Mouse (Mus musculus): ENCODE data around the gene Map3k5.

DNA sequence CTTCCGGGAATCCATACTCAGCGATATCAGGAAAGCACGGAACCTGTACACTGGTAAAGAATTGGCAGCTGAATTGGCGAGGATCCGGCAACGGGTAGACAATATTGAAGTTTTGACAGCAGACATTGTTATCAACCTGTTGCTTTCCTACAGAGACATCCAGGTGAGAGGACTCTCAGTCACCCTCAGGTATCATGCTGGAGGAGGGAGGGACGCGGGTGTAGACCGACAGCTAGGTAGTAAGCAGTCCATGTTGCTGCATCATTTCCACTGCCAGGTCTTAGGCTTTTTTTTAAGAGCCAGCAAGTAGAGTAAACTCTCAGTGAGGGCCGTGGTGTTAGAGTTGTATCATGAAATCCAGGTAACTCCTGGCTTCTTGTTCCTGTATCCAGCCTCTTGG lies 90.6 kb downstream of the Map3k5 start:
- no peak for TF ChIP-seq E2F4 (IDR thresholded peaks at IDR 0.05; ENCODE audit: insufficient read depth)
- TF ChIP-seq POLR2A (IDR thresholded peaks at IDR 0.05; ENCODE audit: insufficient read length, low read depth), result no peak
- TF ChIP-seq MAX (IDR thresholded peaks at IDR 0.05; ENCODE audit: low read depth), result no peak
- TF ChIP-seq USF1 (IDR thresholded peaks at IDR 0.05; ENCODE audit: low read depth), result no peak
- no peak for TF ChIP-seq MYOD1 (IDR thresholded peaks at IDR 0.05; ENCODE audit: control insufficient read depth in 1 of 3, insufficient read length in 2 of 3, low read depth in 2 of 3)
- TF ChIP-seq POLR2AphosphoS2 (IDR thresholded peaks at IDR 0.05; ENCODE audit: insufficient read length, low read depth), result no peak
